Mouse (Mus musculus): ENCODE measurements around the gene Dnm3. TPM values are rescaled to one million over a fixed set of nuclear protein-coding genes. Genes with fewer than 3 reads are reported as not detected.
A peak's percentile ranks its signal among the peaks of the same experiment; 100 is the strongest.

Gene Dnm3
- polyA plus RNA-seq, 1 experiment, result 3.0 TPM

- Histone ChIP-seq H3K4me3 (no peak overlapping the region), H3K36me3 (ENCODE audit: control insufficient read depth, insufficient read depth) (no peaks in the 10 kb centered on the region), H3K27me3 (ENCODE audit: control insufficient read depth, insufficient read depth, insufficient read length) (no peaks in the 10 kb centered on the region), H3K79me2 (ENCODE audit: control insufficient read depth, insufficient read depth) (no peaks in the 10 kb centered on the region), H3K4me2 (ENCODE audit: low read depth) (peak overlapping the region; percentile 89), H3ac (ENCODE audit: control insufficient read depth, insufficient read length) (no peak overlapping the region)
- TF ChIP-seq SRF (IDR thresholded peaks at IDR 0.05; ENCODE audit: control insufficient read depth, insufficient read length, low read depth), result no peak
- no peak for TF ChIP-seq E2F4 (IDR thresholded peaks at IDR 0.05; ENCODE audit: insufficient read depth)
- TF ChIP-seq POLR2A (IDR thresholded peaks at IDR 0.05; ENCODE audit: insufficient read length, low read depth), result no peak
- no peak for TF ChIP-seq USF1 (IDR thresholded peaks at IDR 0.05; ENCODE audit: low read depth)
- peak; percentile 89 for TF ChIP-seq REST (IDR thresholded peaks at IDR 0.05; ENCODE audit: insufficient read depth, insufficient read length)
- TF ChIP-seq TCF3 (IDR thresholded peaks at IDR 0.05; ENCODE audit: insufficient read length, low read depth), result no peak
Measured at GRCm38 (mm10) chr1:162508211-162509005, 30.6 kb upstream of the Dnm3 start.

- Histone ChIP-seq H3ac (ENCODE audit: control insufficient read depth, insufficient read length) (no peak overlapping the region), H3K79me2 (ENCODE audit: control insufficient read depth, insufficient read depth) (no peaks in the 10 kb centered on the region), H3K4me3 (no peak overlapping the region), H3K4me2 (ENCODE audit: low read depth) (no peak overlapping the region), H3K27me3 (ENCODE audit: control insufficient read depth, insufficient read depth, insufficient read length) (no peaks in the 10 kb centered on the region), H3K36me3 (ENCODE audit: control insufficient read depth, insufficient read depth) (no peaks in the 10 kb centered on the region)
- TF ChIP-seq USF1 (IDR thresholded peaks at IDR 0.05; ENCODE audit: low read depth), result peak; percentile 44
- TF ChIP-seq MYOD1 (IDR thresholded peaks at IDR 0.05; ENCODE audit: control insufficient read depth in 1 of 3, insufficient read length in 2 of 3, low read depth in 2 of 3), result no peak
Measured at GRCm38 (mm10) chr1:162506516-162506915, 28.7 kb upstream of the Dnm3 start.

- TF ChIP-seq USF1 (IDR thresholded peaks at IDR 0.05; ENCODE audit: low read depth), result no peak
- no peak for TF ChIP-seq POLR2AphosphoS2 (IDR thresholded peaks at IDR 0.05; ENCODE audit: insufficient read length, low read depth)
- TF ChIP-seq TCF12 (IDR thresholded peaks at IDR 0.05; ENCODE audit: insufficient read depth, poor library complexity, severe bottlenecking), result no peak
- TF ChIP-seq POLR2A (IDR thresholded peaks at IDR 0.05; ENCODE audit: insufficient read length, low read depth), result no peak
- no peak for TF ChIP-seq MAX (IDR thresholded peaks at IDR 0.05; ENCODE audit: low read depth)
- H3K4me2 ChIP-seq (ENCODE audit: low read depth), result no peak overlapping the region
- H3K4me3 ChIP-seq, result no peak overlapping the region
- no peaks in the 10 kb centered on the region for H3K36me3 ChIP-seq (ENCODE audit: control insufficient read depth, insufficient read depth)
- H3ac ChIP-seq (ENCODE audit: control insufficient read depth, insufficient read length), result no peak overlapping the region
- no peaks in the 10 kb centered on the region for H3K79me2 ChIP-seq (ENCODE audit: control insufficient read depth, insufficient read depth)
- no peaks in the 10 kb centered on the region for H3K27me3 ChIP-seq (ENCODE audit: control insufficient read depth, insufficient read depth, insufficient read length)
Measured at GRCm38 (mm10) chr1:162505649-162506048, 27.8 kb upstream of the Dnm3 start.

GRCm38 (mm10) chr1:162476531-162477080 is 1.2 kb downstream of the Dnm3 start:
- Histone ChIP-seq H3K4me3 (peak overlapping the region; percentile 36), H3K36me3 (ENCODE audit: control insufficient read depth, insufficient read depth) (no peaks in the 10 kb centered on the region), H3K79me2 (ENCODE audit: control insufficient read depth, insufficient read depth) (no peaks in the 10 kb centered on the region), H3ac (ENCODE audit: control insufficient read depth, insufficient read length) (no peak overlapping the region), H3K4me2 (ENCODE audit: low read depth) (peak overlapping the region; percentile 90), H3K27me3 (ENCODE audit: control insufficient read depth, insufficient read depth, insufficient read length) (no peaks in the 10 kb centered on the region)
- TF ChIP-seq SRF (IDR thresholded peaks at IDR 0.05; ENCODE audit: control insufficient read depth, insufficient read length, low read depth) (no peak), E2F4 (IDR thresholded peaks at IDR 0.05; ENCODE audit: insufficient read depth) (no peak), CEBPB (IDR thresholded peaks at IDR 0.05; ENCODE audit: insufficient read depth, poor library complexity, severe bottlenecking) (no peak), USF1 (IDR thresholded peaks at IDR 0.05; ENCODE audit: low read depth) (no peak), TCF3 (IDR thresholded peaks at IDR 0.05; ENCODE audit: insufficient read length, low read depth) (no peak)

GRCm38 (mm10) chr1:162472949-162473348 is 4.9 kb downstream of the Dnm3 start:
- Histone ChIP-seq H3K4me2 (ENCODE audit: low read depth) (no peak overlapping the region), H3ac (ENCODE audit: control insufficient read depth, insufficient read length) (no peak overlapping the region)
- TF ChIP-seq REST (IDR thresholded peaks at IDR 0.05; ENCODE audit: insufficient read depth, insufficient read length) (no peak), USF1 (IDR thresholded peaks at IDR 0.05; ENCODE audit: low read depth) (no peak), SRF (IDR thresholded peaks at IDR 0.05; ENCODE audit: control insufficient read depth, insufficient read length, low read depth) (no peak), POLR2AphosphoS2 (IDR thresholded peaks at IDR 0.05; ENCODE audit: insufficient read length, low read depth) (no peak), TCF3 (IDR thresholded peaks at IDR 0.05; ENCODE audit: insufficient read length, low read depth) (no peak), MYOD1 (IDR thresholded peaks at IDR 0.05; ENCODE audit: control insufficient read depth in 1 of 3, insufficient read length in 2 of 3, low read depth in 2 of 3) (no peak)

GRCm38 (mm10) chr1:162471089-162471488 is 6.7 kb downstream of the Dnm3 start:
- no peaks in the 10 kb centered on the region for H3K27me3 ChIP-seq (ENCODE audit: control insufficient read depth, insufficient read depth, insufficient read length)
- no peak overlapping the region for H3K4me3 ChIP-seq
- H3K79me2 ChIP-seq (ENCODE audit: control insufficient read depth, insufficient read depth), result no peaks in the 10 kb centered on the region
- TF ChIP-seq TCF12 (IDR thresholded peaks at IDR 0.05; ENCODE audit: insufficient read depth, poor library complexity, severe bottlenecking) (no peak), USF1 (IDR thresholded peaks at IDR 0.05; ENCODE audit: low read depth) (no peak), SRF (IDR thresholded peaks at IDR 0.05; ENCODE audit: control insufficient read depth, insufficient read length, low read depth) (no peak), TCF3 (IDR thresholded peaks at IDR 0.05; ENCODE audit: insufficient read length, low read depth) (no peak), MAX (IDR thresholded peaks at IDR 0.05; ENCODE audit: low read depth) (no peak), POLR2AphosphoS2 (IDR thresholded peaks at IDR 0.05; ENCODE audit: insufficient read length, low read depth) (no peak), MYOG (IDR thresholded peaks at IDR 0.05; ENCODE audit: control insufficient read depth in 1 of 3, insufficient read depth in 1 of 3, insufficient read length in 2 of 3, low read depth in 2 of 3) (no peak)
- H3K4me2 ChIP-seq (ENCODE audit: low read depth), result no peak overlapping the region
- no peak overlapping the region for H3ac ChIP-seq (ENCODE audit: control insufficient read depth, insufficient read length)
- no peaks in the 10 kb centered on the region for H3K36me3 ChIP-seq (ENCODE audit: control insufficient read depth, insufficient read depth)

More at GRCm38 (mm10) chr1:162472949-162473348, 4.9 kb downstream of the Dnm3 start:
- Histone ChIP-seq H3K27me3 (ENCODE audit: control insufficient read depth, insufficient read depth, insufficient read length) (no peaks in the 10 kb centered on the region), H3K36me3 (ENCODE audit: control insufficient read depth, insufficient read depth) (no peaks in the 10 kb centered on the region), H3K79me2 (ENCODE audit: control insufficient read depth, insufficient read depth) (no peaks in the 10 kb centered on the region), H3K4me3 (no peak overlapping the region)
